Mouse (Mus musculus) heart, postnatal 10 days (tissue): Measurements from ENCODE around the gene Pde4d. TPM values are rescaled to one million over a fixed set of nuclear protein-coding genes. Genes with fewer than 3 reads are reported as not detected.
A peak's percentile ranks its signal among the peaks of the same experiment; 100 is the strongest.

ENCODE experiments used
- DNase-seq, 2 experiments: peaks; one replicate each; pipeline ENCODE4 v3.0.0; 2021
- intact Hi-C: fragments of 180-260 bp; cut with DNase I; formaldehyde crosslinking; loops from one replicate; pipeline ENCODE4 v1.15.1; 2025
- total RNA-seq, 2 experiments: library from RNA; stranded (reverse); gene quantifications; 2 replicates each; pipeline ENCODE4 v1.2.3; 2021

Pde4d gene
- total RNA-seq, 2 experiments from 2014 or later: 42.0 to 50.9 TPM

DNA sequence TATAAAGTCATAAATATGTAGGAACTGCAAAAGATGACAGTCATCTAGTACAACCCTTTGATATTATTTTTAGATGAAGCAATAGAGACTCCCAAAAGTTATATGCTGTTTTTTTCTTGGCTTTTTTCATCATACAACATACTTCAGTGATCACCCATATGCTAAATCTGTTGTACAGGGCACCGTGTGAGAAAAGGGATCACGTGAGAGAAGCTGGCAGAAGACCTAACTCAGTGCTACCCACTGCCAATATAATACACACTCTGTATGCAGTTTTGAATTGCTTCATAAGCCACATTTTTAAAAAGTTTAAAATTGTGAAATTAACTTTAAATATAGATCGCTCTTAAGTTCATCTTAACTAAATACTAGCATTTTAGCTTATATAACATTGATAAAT is 1211.6 kb downstream of the Pde4d start:
- intact Hi-C loops: no loop called here
- no peak for DNase-seq

GRCm38 (mm10) chr13:109662099-109662498 is 1212.4 kb downstream of the Pde4d start:
- DNase-seq: no peak
- intact Hi-C loops: no loop called here

DNA sequence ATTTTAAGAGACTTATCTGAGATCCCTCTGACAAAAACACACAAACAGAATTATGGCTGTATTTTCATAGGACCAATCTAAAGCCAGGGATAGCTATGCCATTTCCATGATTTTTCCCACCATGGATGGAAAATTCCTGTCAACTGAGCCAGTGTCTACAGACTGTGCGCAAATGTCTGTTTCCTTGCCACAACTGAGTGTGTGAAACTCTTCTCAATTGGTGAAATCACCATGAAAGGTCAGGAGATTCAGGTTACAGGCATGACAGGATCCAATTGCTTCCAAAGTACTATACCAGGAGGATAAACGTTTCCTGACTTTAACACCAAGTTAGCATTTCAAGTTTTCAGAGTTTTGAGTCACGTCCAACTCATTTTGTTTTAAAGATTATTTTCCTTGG is 1213.0 kb downstream of the Pde4d start:
- DNase-seq: no peak
- intact Hi-C loops: no loop called here

DNA sequence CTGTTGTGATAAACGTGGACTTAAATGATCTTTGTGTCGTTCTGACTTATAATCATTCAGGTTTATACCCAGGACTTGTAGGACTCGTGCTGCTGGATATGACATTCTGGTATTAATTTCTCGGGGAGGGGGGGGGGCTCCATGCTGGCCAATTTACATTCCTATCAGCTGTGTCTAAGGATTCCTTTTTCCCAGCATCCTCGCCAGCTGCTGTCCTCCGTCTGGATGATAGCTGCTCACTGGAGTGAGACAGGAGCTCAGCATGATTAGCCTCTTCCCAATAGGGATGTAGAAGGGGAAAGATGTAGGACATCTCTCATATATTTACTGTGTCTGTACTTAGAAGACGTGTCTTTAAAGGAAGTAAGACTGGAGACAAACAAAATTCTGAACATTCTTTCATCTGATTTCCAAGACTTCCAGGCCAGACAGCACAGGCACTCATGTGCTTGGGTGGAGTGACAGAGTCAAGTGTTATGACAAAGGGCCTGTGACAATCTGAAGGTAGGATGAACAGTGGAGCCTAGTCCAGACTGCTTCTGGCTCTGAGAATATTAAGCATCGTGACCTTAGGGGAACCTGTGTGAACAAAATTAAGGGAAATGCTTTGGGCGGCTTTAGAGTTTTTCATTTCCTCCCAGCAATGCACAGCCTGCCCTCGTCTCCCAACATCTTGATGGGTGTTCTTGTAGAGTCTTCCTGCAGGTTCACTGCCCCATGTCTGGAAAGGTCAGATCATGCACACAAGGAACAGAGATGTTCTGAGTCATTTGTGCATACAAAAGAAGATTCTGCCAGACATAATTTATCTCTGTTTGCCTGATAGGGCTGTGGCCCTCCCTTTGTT is 1215.4 kb downstream of the Pde4d start:
- intact Hi-C loops: loop anchor here (2.0 kb wide), 1 partner anchor 20 kb away; no protein-coding TSS in a partner anchor
- DNase-seq: no peak

- DNase-seq: peak in 1 of 2 experiments; percentile 17
- intact Hi-C loops: loop anchor here (2.0 kb wide), 1 partner anchor 19 kb away; no protein-coding TSS in a partner anchor
These were observed 1216.2 kb downstream of the Pde4d start for GRCm38 (mm10) chr13:109665803-109666403.

DNA sequence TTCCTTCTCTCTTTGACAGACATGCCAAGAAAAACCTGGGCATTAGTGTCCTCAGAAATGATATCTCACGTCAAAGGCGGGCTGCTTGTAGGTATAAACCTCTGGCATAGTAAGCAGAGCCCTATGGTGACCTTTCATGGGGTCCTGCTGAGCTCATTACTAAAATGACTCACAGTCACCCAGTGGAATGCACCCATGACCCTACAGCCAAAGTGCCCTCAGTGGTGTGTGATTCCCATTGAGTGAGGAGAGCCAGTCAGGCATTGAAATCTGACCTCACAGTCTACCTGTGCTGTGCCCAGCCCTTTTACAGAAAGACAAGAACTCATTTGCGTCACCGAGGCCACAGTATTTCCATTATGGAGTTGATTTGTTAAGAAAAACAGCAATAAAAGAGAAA is 1220.2 kb downstream of the Pde4d start:
- no peak for DNase-seq
- intact Hi-C loops: no loop called here

- no peak for DNase-seq
- intact Hi-C loops: no loop called here
These were observed 1222.0 kb downstream of the Pde4d start for GRCm38 (mm10) chr13:109671589-109672347.

DNA sequence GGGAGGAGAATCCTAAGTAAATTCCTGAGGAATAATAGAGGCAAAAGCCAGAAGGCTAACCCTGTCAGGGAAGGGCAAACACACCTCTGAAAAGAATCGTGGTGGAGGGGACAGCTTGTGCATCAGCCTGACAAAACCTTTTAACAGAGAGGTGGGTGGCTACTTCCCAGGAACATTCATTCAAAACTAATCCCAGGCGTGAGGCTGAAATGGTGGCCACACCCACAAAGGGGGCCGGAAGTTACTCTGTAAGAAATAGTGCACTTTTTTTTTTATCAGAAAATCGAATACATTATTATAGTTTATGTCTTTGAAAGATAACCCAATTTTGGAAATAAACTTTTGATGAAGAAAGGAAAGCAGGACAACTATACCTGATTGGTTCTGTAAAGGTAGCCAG is 1227.3 kb downstream of the Pde4d start:
- DNase-seq: no peak
- intact Hi-C loops: no loop called here

DNA sequence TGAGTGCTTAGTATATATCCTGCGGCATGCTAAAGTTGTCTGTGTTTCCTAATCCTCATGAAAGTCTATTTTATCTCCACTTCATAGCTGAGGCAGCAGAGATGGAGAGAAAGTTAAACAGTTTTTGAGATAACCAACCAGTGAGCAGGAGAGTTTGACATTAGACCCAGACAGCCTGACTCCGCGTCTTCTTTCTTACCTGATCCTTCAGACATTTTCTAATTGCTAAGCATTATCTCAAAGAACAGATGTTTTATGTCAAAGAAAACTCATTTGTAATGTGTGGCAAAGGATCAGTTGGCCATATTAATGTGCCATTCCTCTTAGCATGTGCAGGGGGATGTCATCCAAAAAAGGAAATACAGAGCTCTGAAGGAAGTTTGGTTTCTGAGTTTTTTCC is 1227.9 kb downstream of the Pde4d start:
- no peak for DNase-seq
- intact Hi-C loops: no loop called here

DNA sequence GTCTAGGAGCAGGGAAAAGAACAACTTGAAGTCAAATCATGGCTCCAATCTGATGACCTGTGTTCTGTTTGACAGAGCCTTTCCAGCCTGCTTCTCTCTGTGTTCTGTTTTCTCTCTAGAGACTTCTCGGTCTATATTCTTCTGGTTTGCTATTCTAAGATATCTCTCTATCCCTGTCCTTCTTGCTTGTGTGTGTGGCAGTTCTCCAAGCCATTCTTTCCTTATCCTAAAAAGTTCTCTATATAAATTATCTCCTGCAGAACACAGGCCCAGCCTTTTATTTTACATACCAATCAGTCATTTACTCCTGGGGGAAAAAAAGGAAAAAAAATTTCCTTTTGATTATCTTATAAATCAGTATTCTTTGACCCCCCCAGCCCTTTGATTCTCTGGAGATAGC is 1229.2 kb downstream of the Pde4d start:
- no peak for DNase-seq
- intact Hi-C loops: no loop called here

DNA sequence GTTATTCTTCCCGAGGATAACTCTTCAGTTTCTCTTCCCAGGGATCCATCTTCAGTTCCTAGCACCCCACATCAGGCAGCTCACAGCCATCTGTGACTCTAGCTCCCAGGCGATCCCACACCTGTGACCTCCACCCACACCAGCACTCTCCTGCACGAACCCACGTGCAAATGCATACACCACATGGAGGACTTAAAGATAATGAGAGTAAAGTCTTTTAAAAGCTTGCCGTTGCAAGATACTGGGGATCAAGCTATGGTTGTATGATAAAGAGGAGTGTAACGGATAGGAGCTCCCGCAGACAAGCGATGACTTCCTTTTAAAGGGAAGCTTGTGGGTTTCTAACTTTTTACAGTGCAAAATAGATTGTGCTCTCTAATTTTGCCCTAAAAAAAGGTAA is 1230.5 kb downstream of the Pde4d start:
- no peak for DNase-seq
- intact Hi-C loops: no loop called here

DNA sequence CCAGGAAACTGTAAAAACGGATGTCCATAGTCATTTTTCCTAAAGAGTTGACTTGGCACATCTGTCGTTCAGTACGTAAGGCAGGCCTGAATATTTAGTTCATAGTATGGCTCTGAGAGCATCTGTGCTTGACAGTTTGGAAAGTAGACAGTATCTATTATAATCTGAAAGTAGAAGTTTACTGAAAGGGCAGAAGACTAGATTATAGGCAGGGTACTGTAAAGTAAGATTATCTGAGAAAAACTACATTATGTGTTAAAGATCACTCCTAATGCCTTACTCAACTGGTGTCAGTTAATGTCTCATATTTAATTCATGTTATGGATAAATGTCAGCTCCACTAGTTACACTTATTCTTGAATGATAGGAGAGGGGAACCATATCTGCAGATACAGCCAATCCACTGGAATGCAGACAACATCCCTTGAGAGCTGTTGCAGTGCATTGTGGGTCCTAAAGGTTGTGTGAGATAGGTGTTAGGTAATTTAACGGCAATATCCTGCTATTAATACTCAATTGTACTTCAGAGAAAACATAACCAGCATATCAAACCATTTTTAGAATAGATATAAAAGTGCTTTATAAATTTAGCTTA is 1232.0 kb downstream of the Pde4d start:
- intact Hi-C loops: no loop called here
- DNase-seq: no peak

DNA sequence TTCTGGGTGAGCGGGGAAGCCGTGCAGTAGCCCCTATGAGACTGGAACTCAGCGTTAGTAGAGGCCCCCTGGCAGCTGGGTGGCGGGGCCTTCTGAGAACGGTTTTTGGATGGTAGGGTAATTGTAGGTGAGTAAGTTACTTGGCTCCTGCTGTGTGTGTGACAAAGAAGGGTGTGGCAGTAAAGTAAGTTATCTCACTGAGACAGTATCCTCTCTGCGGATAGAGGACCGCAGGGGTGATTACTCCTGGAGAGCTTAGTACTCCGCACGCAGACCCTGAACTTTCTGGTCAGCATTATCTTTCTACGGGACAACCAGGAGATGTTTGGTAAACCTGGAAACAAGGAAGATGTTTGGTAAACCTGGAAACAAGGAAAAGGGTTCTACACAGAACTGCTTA is 1233.3 kb downstream of the Pde4d start:
- no peak for DNase-seq
- intact Hi-C loops: no loop called here

- DNase-seq: no peak
- intact Hi-C loops: loop anchor here (2.0 to 5.0 kb wide), 3 partner anchors 20 to 68 kb away; no protein-coding TSS in a partner anchor
These were observed 1235.2 kb downstream of the Pde4d start for GRCm38 (mm10) chr13:109684985-109685295.

DNA sequence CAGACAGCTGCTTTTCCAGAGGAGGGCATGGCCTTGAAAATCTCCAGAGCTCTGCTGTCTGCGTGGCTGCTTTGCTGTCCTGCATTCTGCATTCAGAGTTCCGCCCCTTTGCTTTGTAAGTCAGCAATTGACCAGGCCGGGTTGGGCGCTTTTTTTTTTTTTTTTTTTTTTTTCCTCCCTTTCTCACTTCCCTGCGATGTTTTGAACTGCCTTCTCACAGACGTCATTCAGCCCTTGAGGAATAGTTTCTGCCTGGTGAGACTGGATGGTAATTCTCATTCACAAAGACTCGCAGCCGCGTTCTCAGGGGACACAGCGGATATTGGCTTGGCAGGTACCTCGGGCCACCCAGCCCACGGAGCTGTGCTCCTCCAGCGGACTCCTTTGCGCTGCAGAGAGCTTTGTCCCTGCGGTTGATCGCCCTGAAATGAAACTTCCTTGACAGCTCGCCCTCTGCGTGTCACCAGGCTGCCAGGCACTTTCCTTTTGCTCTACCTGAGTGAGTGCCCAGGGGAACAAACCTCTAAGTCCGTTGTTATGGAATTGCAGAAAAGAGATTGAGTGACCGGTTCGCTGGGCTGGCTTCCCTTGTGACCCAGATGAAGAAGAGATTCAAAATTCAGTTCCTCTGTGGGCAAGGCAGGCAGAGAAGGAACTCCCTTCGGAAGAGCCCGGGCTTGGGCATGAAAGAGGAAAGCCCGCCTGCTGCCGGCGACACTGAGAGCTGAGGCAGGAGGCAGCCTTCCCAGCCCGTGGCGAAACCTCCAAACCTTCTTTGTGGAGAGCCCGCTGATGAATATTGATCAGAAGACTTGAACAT is 1235.8 kb downstream of the Pde4d start:
- peak; percentile 69 to 71 for DNase-seq
- intact Hi-C loops: loop anchor here (2.0 to 5.0 kb wide), 4 partner anchors 21 to 68 kb away; no protein-coding TSS in a partner anchor

- DNase-seq: peak in 1 of 2 experiments; percentile 34
- intact Hi-C loops: loop anchor here (2.0 to 5.0 kb wide), 2 partner anchors 49 to 69 kb away; no protein-coding TSS in a partner anchor
These were observed 1236.5 kb downstream of the Pde4d start for GRCm38 (mm10) chr13:109686116-109686876.

DNA sequence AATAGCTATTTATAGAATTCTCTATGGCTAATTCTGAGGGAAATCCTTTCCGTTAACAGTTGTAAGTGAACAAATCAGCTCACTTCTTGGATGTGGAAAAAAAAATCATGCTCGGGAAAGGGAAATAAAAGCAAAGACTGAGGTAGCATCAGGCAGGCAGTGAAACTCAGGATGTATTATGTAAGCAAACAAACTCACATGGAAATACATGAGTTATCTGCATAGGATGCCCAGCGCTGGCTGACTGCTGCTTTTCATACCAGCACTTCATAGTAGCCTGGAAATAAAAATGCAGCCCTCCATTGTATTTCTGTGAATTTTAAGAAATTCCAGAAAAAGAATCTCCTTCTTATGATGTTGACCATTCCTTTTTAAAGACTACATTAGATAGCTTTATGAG is 1237.2 kb downstream of the Pde4d start:
- DNase-seq: no peak
- intact Hi-C loops: loop anchor here (2.0 to 5.0 kb wide), 2 partner anchors 48 to 70 kb away; no protein-coding TSS in a partner anchor

GRCm38 (mm10) chr13:109688195-109688594 is 1238.4 kb downstream of the Pde4d start:
- intact Hi-C loops: loop anchor here (5.0 kb wide), 1 partner anchor 71 kb away; no protein-coding TSS in a partner anchor
- DNase-seq: no peak

DNA sequence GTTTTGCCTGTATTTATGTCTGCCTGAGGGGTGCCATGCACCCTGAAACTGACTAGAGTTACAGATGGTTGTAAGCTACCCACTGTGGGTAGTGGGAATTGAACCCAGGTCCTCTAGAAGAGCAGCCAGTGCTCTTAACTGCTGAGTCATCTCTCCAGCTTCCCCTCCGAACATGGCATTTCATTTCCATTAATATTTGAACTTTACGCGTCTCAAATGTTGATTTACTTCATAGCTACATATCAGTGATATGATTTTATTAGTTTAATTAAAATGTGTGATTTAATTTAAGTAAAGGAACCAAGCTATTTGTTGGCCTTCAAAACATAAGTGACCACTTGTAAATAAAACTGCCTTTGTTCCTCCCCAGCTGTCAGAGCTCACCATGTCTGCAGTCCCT is 1239.4 kb downstream of the Pde4d start:
- intact Hi-C loops: loop anchor here (5.0 kb wide), 1 partner anchor 72 kb away; no protein-coding TSS in a partner anchor
- DNase-seq: no peak
